Mouse (Mus musculus): Measurements from ENCODE around the gene 1700129C05Rik. TPM values are rescaled to one million over a fixed set of nuclear protein-coding genes. Genes with fewer than 3 reads are reported as not detected.

Gene 1700129C05Rik
- polyA plus RNA-seq, 1 experiment from 2014 or later: not detected

GRCm38 (mm10) chr14:59093601-59094000 is 49.1 kb downstream of the 1700129C05Rik start:
- ATAC-seq (ENCODE audit: low FRiP score): no peak

DNA sequence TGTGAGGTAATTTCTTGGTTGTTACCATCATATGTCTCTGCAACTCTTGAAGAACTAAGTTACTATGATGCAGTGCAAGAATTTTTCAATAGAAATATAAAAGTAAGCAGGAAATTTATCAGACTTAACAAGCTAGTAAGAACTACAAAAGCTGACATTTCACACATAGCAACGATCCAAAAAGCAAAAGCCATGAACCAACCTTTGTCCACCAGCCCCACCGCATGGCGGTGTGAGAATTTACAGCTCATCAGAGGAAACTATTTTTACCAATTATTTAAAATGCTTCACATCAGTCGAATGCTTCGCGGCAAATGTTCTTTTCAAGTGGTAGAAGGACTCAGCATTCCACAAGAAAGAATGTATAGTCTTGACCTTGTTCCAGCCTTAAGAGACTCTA is 58.3 kb downstream of the 1700129C05Rik start:
- peak; percentile 52 for DNase-seq (ENCODE audit: low spot score)
- WGBS: 43% methylated on average over 6 of the region's 6 CpGs
- no peak overlapping the region for H3K9ac ChIP-seq (ENCODE audit: low read depth, low read length)
- no peak overlapping the region for H3K4me3 ChIP-seq (ENCODE audit: low read depth, low read length)
- no peak overlapping the region for H3K27ac ChIP-seq (ENCODE audit: low read depth, low read length)
- ATAC-seq (ENCODE audit: low FRiP score): no peak
- no peak overlapping the region for H3K4me2 ChIP-seq (replicated peaks; ENCODE audit: low read depth, low read length)
- no peaks in the 10 kb centered on the region for H3K36me3 ChIP-seq (ENCODE audit: control insufficient read depth, insufficient read depth, low read length)
- no peaks in the 10 kb centered on the region for H3K9me3 ChIP-seq (ENCODE audit: control insufficient read depth, low read length)
- no peaks in the 10 kb centered on the region for H3K4me1 ChIP-seq (replicated peaks; ENCODE audit: control insufficient read depth, insufficient read depth, low read length)
- no peaks in the 10 kb centered on the region for H3K27me3 ChIP-seq (ENCODE audit: control insufficient read depth, insufficient read depth, low read length)

More at GRCm38 (mm10) chr14:59093601-59094000, 49.1 kb downstream of the 1700129C05Rik start:
- H3K4me3 ChIP-seq (ENCODE audit: low read depth, low read length): no peak overlapping the region
- no peaks in the 10 kb centered on the region for H3K36me3 ChIP-seq (ENCODE audit: control insufficient read depth, insufficient read depth, low read length)
- H3K27me3 ChIP-seq (ENCODE audit: control insufficient read depth, insufficient read depth, low read length): no peaks in the 10 kb centered on the region
- no peaks in the 10 kb centered on the region for H3K9me3 ChIP-seq (ENCODE audit: control insufficient read depth, low read length)
- DNase-seq (ENCODE audit: low spot score): no peak
- H3K9ac ChIP-seq (ENCODE audit: low read depth, low read length): no peak overlapping the region
- H3K4me1 ChIP-seq (replicated peaks; ENCODE audit: control insufficient read depth, insufficient read depth, low read length): no peaks in the 10 kb centered on the region
- no peak overlapping the region for H3K27ac ChIP-seq (ENCODE audit: low read depth, low read length)
- H3K4me2 ChIP-seq (replicated peaks; ENCODE audit: low read depth, low read length): no peak overlapping the region

Other genes with a start within 250 kb of the 1700129C05Rik start
- not detected in 2 replicates for gene Gm5142, start 35.9 kb upstream of the 1700129C05Rik start, polyA plus RNA-seq (2014; fragmentation: Nextera tagmentation; extraction: Ambion mirVana)
- gene Rcbtb1, start 58.3 kb upstream of the 1700129C05Rik start, polyA plus RNA-seq (2014; fragmentation: Nextera tagmentation; extraction: Ambion mirVana): 103 and 107 TPM in 2 replicates
- gene Gm6904, start 117.3 kb upstream of the 1700129C05Rik start, polyA plus RNA-seq (2014; fragmentation: Nextera tagmentation; extraction: Ambion mirVana): 0.17 TPM in 1 of 2 replicates, not detected in the other
- 0.13 TPM in 1 of 2 replicates, not detected in the other for gene Phf11a, start 154.6 kb upstream of the 1700129C05Rik start, polyA plus RNA-seq (2014; fragmentation: Nextera tagmentation; extraction: Ambion mirVana)
- 0.15 and 0.48 TPM in 2 replicates for gene Phf11b, start 198.5 kb upstream of the 1700129C05Rik start, polyA plus RNA-seq (2014; fragmentation: Nextera tagmentation; extraction: Ambion mirVana)
- 0.15 and 0.32 TPM in 2 replicates for gene Phf11d, start 222.6 kb upstream of the 1700129C05Rik start, polyA plus RNA-seq (2014; fragmentation: Nextera tagmentation; extraction: Ambion mirVana)

All from hindbrain, embryonic 11.5 days (tissue).